Mouse (Mus musculus) adrenal gland, postnatal 4 days (tissue): ENCODE data around the gene Pla2g16. TPM values are rescaled to one million over a fixed set of nuclear protein-coding genes. Genes with fewer than 3 reads are reported as not detected.

Experiments
- DNase-seq, 2 experiments: peaks; one replicate each; pipeline ENCODE4 v3.0.0; 2021 to 2022; ENCODE audit warnings: low spot score in 2 of 2, mixed read lengths in 2 of 2
- total RNA-seq, 2 experiments: library from RNA; stranded (reverse); gene quantifications; 2 replicates each; pipeline ENCODE4 v1.2.3; 2021

Pla2g16 gene
- total RNA-seq, 2 experiments from 2014 or later, result 33.0 to 41.5 TPM

DNA sequence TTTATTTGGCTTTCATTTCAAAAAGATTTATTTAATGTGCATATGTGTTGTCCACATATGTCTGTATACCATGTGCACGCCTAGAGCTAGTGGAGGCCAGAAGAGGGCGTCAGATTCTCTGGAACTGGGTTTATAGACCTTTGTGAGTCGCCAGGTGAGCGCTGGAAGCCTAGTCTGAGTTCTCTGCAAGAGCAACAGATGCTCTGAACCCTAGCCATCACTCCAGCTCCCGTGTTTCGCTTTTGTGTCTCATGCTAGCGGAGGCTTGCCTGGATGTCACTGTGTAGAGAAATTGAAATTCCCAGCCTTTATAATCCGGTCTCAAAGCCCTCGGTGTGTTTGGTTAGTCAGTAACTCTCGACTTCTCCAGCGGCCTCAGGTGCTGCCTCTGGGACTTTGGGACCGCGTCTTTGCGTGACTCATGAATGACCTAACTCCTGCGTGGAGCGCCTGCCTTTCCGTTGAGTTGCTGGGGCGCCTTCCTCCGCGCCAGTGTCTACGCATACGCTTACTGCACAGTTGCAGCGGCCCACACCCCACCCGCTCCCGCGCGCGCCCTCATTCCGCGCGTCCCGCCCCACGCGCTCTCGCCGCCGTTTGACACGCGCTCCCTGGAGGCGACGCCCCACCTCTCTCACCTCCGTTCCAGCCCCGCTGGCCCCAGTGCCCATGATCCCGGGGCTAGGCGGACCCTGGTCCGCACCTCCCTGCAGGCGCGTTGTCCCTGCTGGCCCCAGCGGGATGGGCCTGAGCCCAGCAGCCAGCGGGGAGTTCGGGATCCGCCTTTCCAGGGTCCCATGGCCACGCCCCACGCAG is 54.9 kb downstream of the Pla2g16 start, which contains the start of gene Hrasls5:
Gene Hrasls5, plus strand, starts transcription at position 600 of the 816 bp plus-strand sequence.
- no peak for DNase-seq

DNA sequence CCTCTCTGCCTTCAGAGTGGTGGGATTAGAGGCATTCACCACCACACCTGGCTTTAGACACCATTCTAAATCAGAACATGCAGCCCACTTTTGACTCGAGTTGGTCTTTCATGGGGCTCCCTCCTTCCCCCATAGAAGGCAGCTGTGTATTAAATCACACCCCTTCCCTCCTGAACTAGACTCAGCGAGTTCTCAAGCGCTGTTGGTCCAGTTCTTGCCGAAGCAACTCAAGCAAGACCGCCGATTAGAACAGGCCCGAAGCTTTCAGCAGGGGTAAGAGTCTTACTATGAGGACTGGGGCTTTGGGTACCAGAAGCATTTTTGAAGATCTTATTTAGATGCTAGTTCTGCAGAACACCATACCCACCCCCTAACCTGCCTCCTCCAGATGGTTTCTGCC is 55.9 kb downstream of the Pla2g16 start:
- DNase-seq, result no peak

DNA sequence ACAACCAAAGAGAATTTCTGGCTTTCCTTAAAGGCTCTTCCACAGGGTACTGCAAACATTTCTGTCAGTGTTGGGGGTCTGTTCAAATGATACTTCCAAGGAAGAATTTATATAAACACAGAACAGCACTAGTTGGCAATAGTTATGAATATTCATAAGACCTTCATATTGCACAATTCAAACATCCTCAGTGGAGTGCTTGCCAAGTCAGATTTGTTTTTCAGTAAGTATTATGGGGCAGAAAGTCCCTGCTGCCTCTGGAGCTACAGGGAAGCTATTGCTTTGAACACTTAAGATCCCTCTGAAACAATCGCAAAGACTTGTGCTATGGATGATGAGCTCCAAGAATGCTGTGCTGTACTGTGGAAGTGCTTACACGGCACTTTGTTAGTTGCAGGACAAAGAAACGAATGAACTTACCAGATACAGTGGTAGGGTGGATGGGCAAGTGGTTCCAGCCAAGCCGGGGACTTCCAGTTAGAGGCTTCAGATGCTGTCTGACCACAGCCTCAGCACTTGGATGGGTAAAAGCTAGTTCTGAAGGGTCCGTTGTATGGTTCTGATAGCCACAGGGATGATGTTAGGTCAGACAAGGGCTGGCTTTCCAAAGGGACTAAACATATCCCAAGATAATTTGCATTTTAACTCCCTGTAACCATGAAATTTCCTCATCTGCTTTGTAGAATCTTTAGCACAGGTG is 59.1 kb downstream of the Pla2g16 start:
- DNase-seq, result no peak

DNA sequence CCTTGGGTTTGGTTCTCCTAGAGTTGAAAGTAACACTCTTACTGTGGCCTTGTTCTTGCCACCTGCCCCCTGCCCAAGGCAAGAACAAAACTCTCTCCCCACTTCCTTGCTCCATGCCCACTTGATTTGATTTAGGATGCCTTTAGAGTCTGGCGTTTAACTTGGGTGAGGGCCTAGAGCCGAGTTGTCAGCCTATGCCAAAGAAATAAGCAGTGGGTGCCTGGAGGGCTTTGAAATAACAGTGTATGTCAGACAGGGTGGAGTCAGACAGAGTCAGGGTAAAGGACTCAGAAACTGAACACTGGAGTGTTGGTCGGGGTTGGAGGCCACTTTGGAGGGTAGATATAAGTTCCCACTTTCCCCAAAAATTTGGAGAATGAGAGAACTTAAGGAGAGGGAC is 59.8 kb downstream of the Pla2g16 start:
- no peak for DNase-seq

DNA sequence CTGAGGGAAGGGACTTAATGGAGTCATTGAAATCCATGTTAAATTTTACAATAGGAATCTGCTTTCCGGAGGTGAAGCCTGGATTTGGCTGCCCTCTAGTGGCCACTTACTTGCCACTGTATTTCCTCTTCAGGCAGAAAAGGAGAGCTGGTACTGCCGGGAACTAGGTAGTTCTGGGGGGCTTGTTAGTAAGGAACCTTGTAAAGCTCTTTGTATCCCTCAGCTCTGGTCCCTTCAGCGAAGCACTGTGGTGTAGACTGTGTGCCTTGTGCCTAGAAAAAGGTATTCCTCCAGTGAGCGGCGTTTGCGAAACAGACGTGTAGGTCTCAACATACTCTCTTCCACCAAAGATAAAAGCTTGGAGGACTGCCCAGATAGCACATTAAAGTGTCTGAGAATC is 60.4 kb downstream of the Pla2g16 start:
- no peak for DNase-seq

DNA sequence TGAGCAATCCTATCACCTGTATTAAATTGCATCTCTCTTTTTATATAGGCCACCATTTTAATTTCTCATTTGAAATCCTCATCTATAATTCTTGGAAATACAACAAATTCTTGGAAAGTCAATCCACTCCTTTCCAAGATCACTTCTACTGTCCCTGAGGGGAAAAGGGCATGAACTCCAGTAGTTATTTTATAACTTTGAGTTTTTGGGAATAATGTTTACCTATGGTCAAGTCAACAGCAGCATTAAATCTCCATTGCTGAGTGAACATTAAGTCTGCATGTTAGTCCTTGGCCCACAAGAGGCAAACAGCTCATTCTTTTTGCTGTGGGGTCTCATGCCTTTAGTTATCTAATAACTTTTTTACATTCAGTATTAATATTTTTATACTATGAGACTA is 75.8 kb downstream of the Pla2g16 start:
- no peak for DNase-seq

DNA sequence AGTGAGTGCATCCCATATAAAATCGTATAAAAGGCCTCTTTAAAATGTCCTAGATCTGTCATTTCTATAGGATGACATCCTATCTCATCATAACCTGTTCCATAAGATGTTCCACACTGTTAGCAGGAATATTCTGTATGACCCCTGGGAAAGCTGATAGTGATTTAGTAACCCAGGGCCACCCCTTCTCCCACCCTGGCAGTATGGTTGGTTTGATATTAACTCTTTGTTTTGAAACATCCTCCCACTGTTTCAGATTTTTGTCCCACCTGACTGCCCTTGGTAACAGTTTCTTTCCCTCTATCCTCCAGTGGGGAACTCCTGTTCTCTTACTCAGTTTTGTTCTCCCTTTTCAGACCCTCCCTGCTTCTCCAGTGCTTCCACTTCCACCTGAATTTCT is 76.5 kb downstream of the Pla2g16 start:
- no peak for DNase-seq

Other genes with a start within 250 kb of the Pla2g16 start
- gene Mark2, start 215.6 kb upstream of the Pla2g16 start, total RNA-seq, result 10 to 100 TPM; 74.7 to 81.2 TPM
- 10 to 100 TPM; 35.4 to 39.4 TPM for gene Spindoc, start 174.5 kb upstream of the Pla2g16 start, total RNA-seq
- gene 2700081O15Rik, start 139.8 kb upstream of the Pla2g16 start, total RNA-seq, result 10 to 100 TPM; 45.3 to 49.2 TPM
- gene Rtn3, start 74.2 kb upstream of the Pla2g16 start, total RNA-seq, result 100 to 1,000 TPM; 130 to 147 TPM
- gene Atl3, start 63.4 kb upstream of the Pla2g16 start, total RNA-seq, result 100 to 1,000 TPM; 112 to 117 TPM
- 10 to 100 TPM; 10.4 to 12.3 TPM for gene Lgals12, start 49.7 kb downstream of the Pla2g16 start, total RNA-seq
- not detected for gene Hrasls5, start 55.1 kb downstream of the Pla2g16 start, total RNA-seq
- 1 to 10 TPM in 1 of 2 experiments, under 1 TPM in 1; 0.14 to 2.4 TPM for gene Slc22a19, start 153.9 kb downstream of the Pla2g16 start, total RNA-seq
- gene Slc22a26, start 245.2 kb downstream of the Pla2g16 start, total RNA-seq, result not detected